Comparison of ENCODE assay signal across 8 mouse cellular contexts in the genomic region with DNA sequence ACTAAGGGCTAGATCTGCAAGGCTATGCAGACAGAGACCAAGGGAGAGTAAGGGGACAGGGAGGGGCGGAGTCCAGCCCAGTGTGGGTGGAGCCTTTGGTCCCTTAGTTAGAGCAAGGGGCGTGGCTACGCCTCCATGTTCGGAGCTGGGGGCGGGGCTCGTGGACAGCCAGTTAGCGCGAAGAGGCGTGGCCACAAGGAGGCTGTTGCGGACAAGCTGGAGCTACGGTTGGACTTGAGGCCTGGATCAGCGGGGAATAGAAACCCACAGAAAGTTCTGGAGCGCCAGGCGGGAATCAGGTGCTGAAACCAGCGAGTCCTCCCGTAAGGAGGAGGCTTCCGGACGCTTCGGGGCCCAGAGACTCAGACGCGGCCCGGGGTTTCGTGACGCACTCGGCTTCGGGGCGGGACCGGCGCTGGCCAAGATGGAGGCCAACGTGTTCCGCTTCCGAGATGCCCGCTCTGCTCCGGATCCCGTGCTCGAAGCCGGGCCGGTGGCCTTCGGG. TPM values are rescaled to one million over a fixed set of nuclear protein-coding genes. Genes with fewer than 3 reads are reported as not detected.
DNase-seq lines count a peak whose midpoint lies in the region; ATAC-seq and TF ChIP-seq lines count a peak whose summit lies in the region.

Gene Actr5 (plus strand): TSS at position 171 of the 505 bp plus-strand sequence.

- TF ChIP-seq POLR2A in bone marrow, adult 2 months (IDR thresholded peaks at IDR 0.05; ENCODE audit: borderline replicate concordance, control insufficient read depth, low read depth, low read length), result peak; percentile 73; the same call in 1 of the 2 replicates
- TF ChIP-seq POLR2A in limb, embryonic 14.5 days (IDR thresholded peaks at IDR 0.05; ENCODE audit: borderline replicate concordance, extremely low read depth, insufficient read depth, insufficient read length), result no peak

- H3K4me3 ChIP-seq in bone marrow, adult 2 months (replicated peaks; ENCODE audit: control insufficient read depth, low read depth, low read length), result peak within 1 kb of the TSS; percentile 96
- H3K4me3 ChIP-seq in embryonic facial prominence, embryonic 15.5 days (replicated peaks), result peak within 1 kb of the TSS; percentile 87
- peak within 1 kb of the TSS; percentile 94 for H3K4me3 ChIP-seq in limb, embryonic 14.5 days (replicated peaks; ENCODE audit: low read length)
- peak within 1 kb of the TSS; percentile 93 for H3K4me3 ChIP-seq in midbrain, postnatal 0 days (ENCODE audit: low read depth, low read length)

- peaks cover 25% of the 10 kb centered on the region for H3K27me3 ChIP-seq in embryonic facial prominence, embryonic 15.5 days
- no peaks in the 10 kb centered on the region for H3K27me3 ChIP-seq in limb, embryonic 14.5 days (ENCODE audit: control insufficient read depth, insufficient read depth, low read length)
- no peaks in the 10 kb centered on the region for H3K27me3 ChIP-seq in midbrain, postnatal 0 days (ENCODE audit: insufficient read depth, low read length)

- peak within 1 kb of the TSS; percentile 73 for H3K4me2 ChIP-seq in embryonic facial prominence, embryonic 15.5 days (replicated peaks)
- H3K4me2 ChIP-seq in limb, embryonic 14.5 days (replicated peaks; ENCODE audit: low read depth, low read length, severe bottlenecking), result peak within 1 kb of the TSS; percentile 70
- peak within 1 kb of the TSS; percentile 69 for H3K4me2 ChIP-seq in midbrain, postnatal 0 days (ENCODE audit: low read depth, low read length, poor library complexity, severe bottlenecking)

- peak; percentile 96 for DNase-seq in 416B (ENCODE audit: low read depth)
- peak; percentile 94 for DNase-seq in heart, adult 8-10 months (ENCODE audit: low spot score)
- DNase-seq in kidney, adult 9 months, result peak; percentile 97
- DNase-seq in limb, embryonic 14.5 days (ENCODE audit: low spot score), result peak; percentile 99
- peak; percentile 98 for DNase-seq in midbrain, postnatal 0 days (ENCODE audit: low spot score)
- peak; percentile 83 to 89 for DNase-seq in spleen, postnatal 14 days (ENCODE audit: low spot score in 2 of 2)

- no peaks in the 10 kb centered on the region for H3K4me1 ChIP-seq in bone marrow, adult 2 months (ENCODE audit: control insufficient read depth, insufficient read depth, low read length)
- peaks cover 16% of the 10 kb centered on the region for H3K4me1 ChIP-seq in embryonic facial prominence, embryonic 15.5 days
- peaks cover 10% of the 10 kb centered on the region for H3K4me1 ChIP-seq in limb, embryonic 14.5 days (ENCODE audit: control insufficient read depth, insufficient read depth, low read length)
- peaks cover 3% of the 10 kb centered on the region; the same call in 1 of the 2 replicates for H3K4me1 ChIP-seq in midbrain, postnatal 0 days (ENCODE audit: insufficient read depth, low read length)

- peaks cover 24% of the 10 kb centered on the region; the same call in 1 of the 2 replicates for H3K36me3 ChIP-seq in embryonic facial prominence, embryonic 15.5 days
- H3K36me3 ChIP-seq in limb, embryonic 14.5 days (ENCODE audit: control insufficient read depth, insufficient read depth, low read length), result peaks cover 26% of the 10 kb centered on the region
- peaks cover 11% of the 10 kb centered on the region; the same call in 1 of the 2 replicates for H3K36me3 ChIP-seq in midbrain, postnatal 0 days (ENCODE audit: insufficient read depth, low read length)

- no peaks in the 10 kb centered on the region for H3K9me3 ChIP-seq in embryonic facial prominence, embryonic 15.5 days (replicated peaks)
- no peaks in the 10 kb centered on the region for H3K9me3 ChIP-seq in limb, embryonic 14.5 days (ENCODE audit: control insufficient read depth, low read length)
- H3K9me3 ChIP-seq in midbrain, postnatal 0 days (ENCODE audit: low read length), result no peaks in the 10 kb centered on the region

- H3K9ac ChIP-seq in embryonic facial prominence, embryonic 15.5 days, result peak within 1 kb of the TSS; percentile 74
- H3K9ac ChIP-seq in limb, embryonic 14.5 days (ENCODE audit: low read depth, low read length, severe bottlenecking), result peak within 1 kb of the TSS; percentile 86
- H3K9ac ChIP-seq in midbrain, postnatal 0 days (replicated peaks; ENCODE audit: low read length, poor library complexity, severe bottlenecking), result peak within 1 kb of the TSS; percentile 81

- WGBS in bone marrow, adult 2 months, result under 1% methylated on average over 39 of the region's 39 CpGs
- WGBS in embryonic facial prominence, embryonic 15.5 days, result 1% methylated on average over 39 of the region's 39 CpGs
- WGBS in limb, embryonic 14.5 days, result 1% methylated on average over 28 of the region's 39 CpGs
- 0% methylated on average over 39 of the region's 39 CpGs for WGBS in midbrain, postnatal 0 days

- peak; percentile 96 for ATAC-seq in embryonic facial prominence, embryonic 15.5 days (ENCODE audit: insufficient number of reproducible peaks, low FRiP score, low TSS enrichment, low read depth)
- ATAC-seq in limb, embryonic 14.5 days (ENCODE audit: low FRiP score, low read depth), result peak; percentile 97
- ATAC-seq in midbrain, postnatal 0 days (ENCODE audit: low FRiP score), result peak; percentile 90

- 0 out of 2 replicates have a peak, but pooled peaks have one; percentile 6 for TF ChIP-seq CTCF in bone marrow, adult 2 months (IDR thresholded peaks at IDR 0.05; ENCODE audit: control insufficient read depth, insufficient read depth, low read length)
- peak; percentile 46 for TF ChIP-seq CTCF in midbrain, postnatal 0 days (IDR thresholded peaks at IDR 0.05)

- H3K27ac ChIP-seq in bone marrow, adult 2 months (ENCODE audit: control insufficient read depth, insufficient read depth, low read depth, low read length, poor library complexity), result peak within 1 kb of the TSS; percentile 88
- H3K27ac ChIP-seq in embryonic facial prominence, embryonic 15.5 days (replicated peaks), result peak within 1 kb of the TSS; percentile 90
- H3K27ac ChIP-seq in limb, embryonic 14.5 days (replicated peaks; ENCODE audit: low read depth, low read length), result peak within 1 kb of the TSS; percentile 92
- peak within 1 kb of the TSS; percentile 80 for H3K27ac ChIP-seq in midbrain, postnatal 0 days (ENCODE audit: low read depth, low read length)

RNA-seq across cellular contexts. Expression of gene Actr5, which starts in this region (rescaled TPM):
- 10.9 and 12.9 TPM in 2 replicates for polyA plus RNA-seq in bone marrow, adult 2 months (2011; ENCODE audit: insufficient read depth, insufficient read length, low replicate concordance, missing spikeins)
- 12.0 and 13.1 TPM in 2 replicates for polyA plus RNA-seq in embryonic facial prominence, embryonic 15.5 days (2015; fragmentation: Nextera tagmentation; extraction: Ambion mirVana)
- 1 to 10 TPM; 5.0 to 6.4 (median 6.3) TPM for total RNA-seq in heart, adult 8-10 months (2022)
- 13.5 and 14.5 TPM in 2 replicates for polyA plus RNA-seq in limb, embryonic 14.5 days (2012; rRNA removed)
- 12.3 and 13.4 TPM in 2 replicates for polyA plus RNA-seq in limb, embryonic 14.5 days (2014; fragmentation: Nextera tagmentation; extraction: Ambion mirVana)
- total RNA-seq in midbrain, postnatal 0 days (2014; rRNA removed), result 18.5 and 25.4 TPM in 2 replicates
- 8.8 and 10.6 TPM in 2 replicates for polyA plus RNA-seq in midbrain, postnatal 0 days (2015; fragmentation: Nextera tagmentation; extraction: Ambion mirVana)

Comparison
In these comparisons a context has a peak if more than half of its experiments do, and no peak if none do; other contexts are left out.
1. Peak in every context shown above with its lines: DNase-seq, ATAC-seq, H3K4me3 ChIP-seq and H3K27ac ChIP-seq.